18 mouse cellular contexts compared by ENCODE assay signal in the genomic region with DNA sequence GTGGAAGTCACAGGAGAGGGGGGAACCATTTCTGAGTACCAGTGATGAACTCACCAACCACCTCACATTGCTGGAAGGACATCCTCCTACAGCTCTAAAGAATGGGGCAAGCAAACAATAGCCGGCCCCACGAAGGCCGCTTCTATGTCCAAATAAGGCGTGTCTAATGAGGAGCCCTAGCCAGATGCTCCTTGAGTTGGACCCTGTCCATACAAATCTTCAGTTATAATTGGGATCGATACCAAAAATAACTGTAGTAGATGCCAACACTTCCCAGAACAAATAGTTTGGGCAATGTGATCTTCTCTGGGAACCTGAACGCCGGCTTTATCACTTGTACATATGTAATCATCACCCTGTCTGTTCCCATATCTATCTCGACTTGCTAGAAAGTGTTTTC.
DNase-seq lines count a peak whose midpoint lies in the region; ATAC-seq and TF ChIP-seq lines count a peak whose summit lies in the region.
"Had no signal": no experiment of that assay in that cellular context is flagged by ENCODE, and none has a peak within 500 bp of the region (broad histone marks: within the 10 kb centered on the region; RNA-seq: fewer than 3 reads in every experiment).

No protein-coding gene starts in this region.

- no peak for DNase-seq in layer of hippocampus, adult 2 months (ENCODE audit: low spot score in 2 of 2)
- DNase-seq in layer of hippocampus, postnatal 36 days = no peak
- peak; percentile 14 for DNase-seq in NIH3T3 (ENCODE audit: low read depth)
- peak; percentile 56 for DNase-seq in brain, adult 2 months (ENCODE audit: low read depth, low spot score)
- no peak for DNase-seq in hindbrain, embryonic 10.5 days (ENCODE audit: low spot score)
- DNase-seq: adrenal gland, adult 2 months; cerebellum, adult 11-12 months; cerebellum, postnatal 25 days; gastrocnemius, postnatal 10 days; kidney, adult 2 months; kidney, postnatal 25 days; layer of hippocampus, adult 9-11 months; lung, adult 18-20 months; thymus, adult 18-20 months had no signal

- H3K9me3 ChIP-seq in heart, embryonic 16.5 days (replicated peaks; ENCODE audit: control insufficient read depth, low read length) = no peaks in the 10 kb centered on the region
- H3K9me3 ChIP-seq in hindbrain, embryonic 10.5 days = no peaks in the 10 kb centered on the region
- H3K9me3 ChIP-seq: limb, embryonic 15.5 days had no signal

- H3K4me3 ChIP-seq in layer of hippocampus, adult 2 months = no peak overlapping the region
- no peak overlapping the region for H3K4me3 ChIP-seq in heart, embryonic 16.5 days (ENCODE audit: low read length)
- no peak overlapping the region for H3K4me3 ChIP-seq in hindbrain, embryonic 10.5 days
- H3K4me3 ChIP-seq: limb, embryonic 15.5 days had no signal

- ATAC-seq in heart, embryonic 16.5 days (replicated peaks; ENCODE audit: extremely low read depth, insufficient read depth, low FRiP score) = peak; percentile 86
- ATAC-seq in monocyte, adult 5-6 weeks (replicated peaks; ENCODE audit: insufficient number of reproducible peaks, low FRiP score, low TSS enrichment, poor library complexity, severe bottlenecking) = no peak
- ATAC-seq: midbrain, embryonic 16.5 days had no signal

- no peaks in the 10 kb centered on the region for H3K36me3 ChIP-seq in heart, embryonic 16.5 days (ENCODE audit: control insufficient read depth, insufficient read depth)
- no peaks in the 10 kb centered on the region for H3K36me3 ChIP-seq in hindbrain, embryonic 10.5 days
- H3K36me3 ChIP-seq: limb, embryonic 15.5 days had no signal

- H3K27ac ChIP-seq in layer of hippocampus, adult 2 months = peak overlapping the region; percentile 70; the same call in 1 of the 2 replicates
- H3K27ac ChIP-seq in heart, embryonic 16.5 days (ENCODE audit: low read length) = peak overlapping the region; percentile 89
- no peak overlapping the region for H3K27ac ChIP-seq in hindbrain, embryonic 10.5 days
- H3K27ac ChIP-seq: limb, embryonic 15.5 days had no signal

- no peaks in the 10 kb centered on the region for H3K27me3 ChIP-seq in heart, embryonic 16.5 days (ENCODE audit: control insufficient read depth, insufficient read depth, low read length)
- H3K27me3 ChIP-seq in hindbrain, embryonic 10.5 days (ENCODE audit: insufficient read depth, poor library complexity, severe bottlenecking) = no peaks in the 10 kb centered on the region
- H3K27me3 ChIP-seq: limb, embryonic 15.5 days had no signal

- H3K4me1 ChIP-seq in heart, embryonic 16.5 days (ENCODE audit: control insufficient read depth, insufficient read depth, low read length) = peaks cover 17% of the 10 kb centered on the region
- no peaks in the 10 kb centered on the region for H3K4me1 ChIP-seq in hindbrain, embryonic 10.5 days (replicated peaks)
- H3K4me1 ChIP-seq: limb, embryonic 15.5 days had no signal

- 16% methylated on average over 8 of the region's 8 CpGs for WGBS in heart, embryonic 16.5 days
- 94% methylated on average over 8 of the region's 8 CpGs for WGBS in hindbrain, embryonic 10.5 days

- no peak for TF ChIP-seq CTCF in layer of hippocampus, adult 2 months (conservative IDR thresholded peaks at IDR 0.05)

- H3K9ac ChIP-seq in heart, embryonic 16.5 days (ENCODE audit: low read length) = no peak overlapping the region
- H3K9ac ChIP-seq: limb, embryonic 15.5 days had no signal

- no peak overlapping the region for H3K4me2 ChIP-seq in heart, embryonic 16.5 days (ENCODE audit: low read depth, low read length)
- H3K4me2 ChIP-seq: limb, embryonic 15.5 days had no signal

Comparison
In these comparisons a context has a peak if more than half of its experiments do, and no peak if none do; other contexts are left out.
1. DNase-seq: peak in NIH3T3 (single experiment) and brain, adult 2 months (single experiment); none in layer of hippocampus, adult 2 months (0 of 2), layer of hippocampus, postnatal 36 days (0 of 2) and hindbrain, embryonic 10.5 days (single experiment).